Mouse (Mus musculus) frontal cortex, postnatal 14 days (tissue): ENCODE data around the gene Cfap20.

ENCODE experiments used
- DNase-seq, 2 experiments: peaks; one replicate each; pipeline ENCODE4 v3.0.0; 2022; ENCODE audit warnings: low spot score in 2 of 2

Cfap20 gene

GRCm38 (mm10) chr8:95374429-95374828 is 60.2 kb downstream of the Cfap20 start:
- no peak for DNase-seq

GRCm38 (mm10) chr8:95373389-95374002 is 61.2 kb downstream of the Cfap20 start:
- no peak for DNase-seq
